Mouse (Mus musculus): ENCODE results near the gene Rundc1.
"Not testable (repeated sequence)": the region's sequence is repeated elsewhere in the genome, so short reads cannot be mapped to it uniquely, and the experiment has no call there.

The Rundc1 gene

GRCm38 (mm10) chr11:101446319-101446718, 21.4 kb downstream of the Rundc1 start:
- no peak for DNase-seq (ENCODE audit: low spot score)

- DNase-seq (ENCODE audit: low spot score), result not testable (repeated sequence)
Measured at GRCm38 (mm10) chr11:101446860-101447259, 22.0 kb downstream of the Rundc1 start.

GRCm38 (mm10) chr11:101447786-101448185, 22.9 kb downstream of the Rundc1 start:
- no peak for DNase-seq (ENCODE audit: low spot score)

- no peak for DNase-seq (ENCODE audit: low spot score)
Measured at GRCm38 (mm10) chr11:101448274-101448746, 23.4 kb downstream of the Rundc1 start, which contains the start of gene Ifi35. Ifi35 (plus strand) TSS chr11:101448407.

GRCm38 (mm10) chr11:101448899-101449298, 24.0 kb downstream of the Rundc1 start:
- DNase-seq (ENCODE audit: low spot score), result no peak

- DNase-seq (ENCODE audit: low spot score), result not testable (repeated sequence)
Measured at GRCm38 (mm10) chr11:101449596-101449995, 24.7 kb downstream of the Rundc1 start.

GRCm38 (mm10) chr11:101450394-101450793, 25.5 kb downstream of the Rundc1 start:
- no peak for DNase-seq (ENCODE audit: low spot score)

- no peak for DNase-seq (ENCODE audit: low spot score)
Measured at GRCm38 (mm10) chr11:101451536-101451935, 26.7 kb downstream of the Rundc1 start.

- DNase-seq (ENCODE audit: low spot score), result no peak
Measured at GRCm38 (mm10) chr11:101452093-101452774, 27.3 kb downstream of the Rundc1 start.

- no peak for DNase-seq (ENCODE audit: low spot score)
Measured at GRCm38 (mm10) chr11:101454702-101455101, 29.8 kb downstream of the Rundc1 start.

GRCm38 (mm10) chr11:101455627-101456026, 30.7 kb downstream of the Rundc1 start:
- DNase-seq (ENCODE audit: low spot score), result no peak

- DNase-seq (ENCODE audit: low spot score), result no peak
Measured at GRCm38 (mm10) chr11:101457631-101458030, 32.7 kb downstream of the Rundc1 start.

GRCm38 (mm10) chr11:101458217-101458616, 33.3 kb downstream of the Rundc1 start:
- no peak for DNase-seq (ENCODE audit: low spot score)

GRCm38 (mm10) chr11:101459716-101460115, 34.8 kb downstream of the Rundc1 start:
- no peak for DNase-seq (ENCODE audit: low spot score)

GRCm38 (mm10) chr11:101460321-101460720, 35.4 kb downstream of the Rundc1 start:
- no peak for DNase-seq (ENCODE audit: low spot score)

- no peak for DNase-seq (ENCODE audit: low spot score)
Measured at GRCm38 (mm10) chr11:101462141-101462540, 37.3 kb downstream of the Rundc1 start.

- peak; percentile 82 for DNase-seq (ENCODE audit: low spot score)
Measured at GRCm38 (mm10) chr11:101462583-101463440, 37.9 kb downstream of the Rundc1 start.

GRCm38 (mm10) chr11:101464211-101465100, 39.6 kb downstream of the Rundc1 start, which contains the start of gene Rnd2:
Rnd2 (plus strand) TSS chr11:101464999.
- DNase-seq (ENCODE audit: low spot score), result no peak

GRCm38 (mm10) chr11:101465101-101465868, 40.4 kb downstream of the Rundc1 start:
- DNase-seq (ENCODE audit: low spot score), result peak; percentile 68

- peak; percentile 76 for DNase-seq (ENCODE audit: low spot score)
Measured at GRCm38 (mm10) chr11:101465869-101466551, 41.1 kb downstream of the Rundc1 start, which contains the start of gene Vat1. Vat1 (minus strand) TSS chr11:101466230.

Measured in retina, embryonic 14.5 days (tissue).